Mouse (Mus musculus) E14TG2a.4 (cell line): ENCODE data around the gene Oprl1.

Source experiments
- H3K27me3 ChIP-seq: 2 replicates; pipeline ENCODE4 v1.6.1; 2014; ENCODE audit warnings: low read length, control low read depth; ENCODE audit not compliant: insufficient read depth
- H3K36me3 ChIP-seq: 2 replicates; pipeline ENCODE4 v1.6.1; 2014; ENCODE audit warnings: low read length, control low read depth; ENCODE audit not compliant: insufficient read depth
- H3K4me1 ChIP-seq: replicated peaks from 2 replicates; pipeline ENCODE4 v1.6.1; 2014; ENCODE audit warnings: low read depth, low read length, control low read depth
- H3K4me3 ChIP-seq: replicated peaks from 2 replicates; pipeline ENCODE4 v1.5.1; 2014; ENCODE audit warnings: mild to moderate bottlenecking, low read length
- H3K9me3 ChIP-seq: 2 replicates; pipeline ENCODE4 v1.6.1; 2014; ENCODE audit warnings: low read length, control low read depth
- CTCF ChIP-seq: conservative IDR thresholded peaks from 2 replicates; pipeline ENCODE4 v1.5.1; 2014; ENCODE audit warnings: low read length
- NANOG ChIP-seq: IDR thresholded peaks from 2 replicates; pipeline ENCODE4 v1.6.1; 2014; ENCODE audit warnings: borderline replicate concordance, low read length, mixed read lengths
- POU5F1 ChIP-seq: IDR thresholded peaks from 2 replicates; pipeline ENCODE4 v1.6.1; 2014; ENCODE audit warnings: low read length, borderline replicate concordance

Oprl1 gene

DNA sequence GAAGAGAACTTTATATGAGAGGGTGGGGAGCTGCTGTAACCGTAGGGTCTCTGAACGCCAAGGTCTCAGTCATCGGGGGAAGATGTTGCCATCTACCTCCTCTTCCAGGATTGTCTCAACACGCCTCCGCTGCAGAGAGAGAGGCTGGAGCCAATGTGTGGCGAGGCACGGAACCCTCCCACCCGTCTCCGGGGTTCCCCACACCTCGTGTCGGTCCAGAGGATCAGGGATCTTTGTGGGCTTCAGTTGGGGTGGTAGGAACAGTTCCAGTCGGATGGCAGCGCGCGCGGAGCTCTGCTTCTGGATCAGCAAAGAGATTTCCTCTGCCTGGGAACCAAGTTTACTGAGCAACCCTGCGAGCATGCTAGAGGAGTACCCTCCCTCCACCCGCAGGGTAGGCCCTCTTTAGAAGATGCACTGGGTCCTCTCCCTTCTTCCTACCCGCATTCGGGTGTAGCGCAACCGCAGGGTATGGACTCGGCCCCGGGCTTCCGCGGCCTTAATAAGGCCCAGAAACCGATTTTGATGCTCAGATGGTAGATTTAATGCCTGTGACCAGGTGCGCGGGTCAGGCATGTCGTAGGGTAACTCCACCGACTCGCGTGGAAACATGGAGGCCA lies 17.9 kb upstream of the Oprl1 start:
- TF ChIP-seq CTCF (no peak), POU5F1 (no peak), NANOG (no peak)
- peaks cover 5% of the 10 kb centered on the region for H3K36me3 ChIP-seq
- H3K4me3 ChIP-seq, result peak overlapping the region; percentile 76
- peaks cover 42% of the 10 kb centered on the region for H3K4me1 ChIP-seq
- peaks cover 50% of the 10 kb centered on the region for H3K27me3 ChIP-seq
- no peaks in the 10 kb centered on the region for H3K9me3 ChIP-seq

DNA sequence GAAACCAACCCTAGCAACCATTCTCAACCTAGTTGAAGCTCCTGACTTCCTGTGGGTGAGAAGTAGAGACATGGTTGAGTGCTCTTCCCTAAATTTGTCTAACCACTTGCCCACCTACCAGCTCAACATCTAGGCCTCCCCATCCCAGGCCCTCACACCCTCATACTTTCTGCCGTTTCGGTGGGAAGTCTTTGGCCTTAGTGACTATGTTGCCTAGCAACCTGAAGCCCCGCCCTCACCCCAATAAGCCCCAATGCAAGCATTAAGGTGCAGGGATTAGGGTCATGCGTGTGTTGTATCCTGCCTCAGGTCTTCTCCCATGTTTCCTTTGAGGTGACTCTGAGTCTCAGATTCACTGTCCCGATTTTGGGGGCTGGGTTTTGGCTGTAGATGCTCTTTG lies 16.6 kb upstream of the Oprl1 start, which contains the start of gene Lkaaear1:
Gene Lkaaear1 (minus strand): TSS at position 202 of the 400 bp plus-strand sequence.
- no peaks in the 10 kb centered on the region for H3K36me3 ChIP-seq
- peak within 1 kb of the TSS; percentile 76 for H3K4me3 ChIP-seq
- TF ChIP-seq CTCF (no peak), POU5F1 (no peak), NANOG (no peak)
- no peaks in the 10 kb centered on the region for H3K9me3 ChIP-seq
- H3K27me3 ChIP-seq, result peaks cover 38% of the 10 kb centered on the region
- H3K4me1 ChIP-seq, result peaks cover 31% of the 10 kb centered on the region

DNA sequence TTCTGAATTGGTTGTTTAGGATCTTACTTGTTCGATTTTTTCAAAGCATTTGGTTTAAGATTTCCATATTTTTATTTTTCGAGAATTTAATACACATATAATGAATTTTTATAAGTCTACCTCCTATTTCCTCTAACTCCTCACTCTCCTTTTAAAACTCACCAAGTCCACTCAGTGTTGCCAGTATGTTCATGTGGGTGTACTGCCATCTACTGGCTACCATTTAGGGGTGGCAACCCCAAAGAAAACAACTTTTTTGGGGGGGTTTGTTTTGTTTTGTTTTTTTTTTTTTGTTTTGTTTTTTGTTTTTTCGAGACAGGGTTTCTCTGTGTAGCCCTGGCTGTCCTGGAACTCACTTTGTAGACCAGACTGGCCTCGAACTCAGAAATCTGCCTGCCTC lies 8.1 kb upstream of the Oprl1 start:
- H3K4me1 ChIP-seq, result no peaks in the 10 kb centered on the region
- H3K4me3 ChIP-seq, result no peak overlapping the region
- no peaks in the 10 kb centered on the region for H3K9me3 ChIP-seq
- H3K36me3 ChIP-seq, result no peaks in the 10 kb centered on the region
- 0 out of 2 replicates have a peak, but pooled peaks cover 2% of the 10 kb centered on the region for H3K27me3 ChIP-seq
- TF ChIP-seq CTCF, result peak; percentile 40
- TF ChIP-seq NANOG, result no peak
- TF ChIP-seq POU5F1, result no peak

DNA sequence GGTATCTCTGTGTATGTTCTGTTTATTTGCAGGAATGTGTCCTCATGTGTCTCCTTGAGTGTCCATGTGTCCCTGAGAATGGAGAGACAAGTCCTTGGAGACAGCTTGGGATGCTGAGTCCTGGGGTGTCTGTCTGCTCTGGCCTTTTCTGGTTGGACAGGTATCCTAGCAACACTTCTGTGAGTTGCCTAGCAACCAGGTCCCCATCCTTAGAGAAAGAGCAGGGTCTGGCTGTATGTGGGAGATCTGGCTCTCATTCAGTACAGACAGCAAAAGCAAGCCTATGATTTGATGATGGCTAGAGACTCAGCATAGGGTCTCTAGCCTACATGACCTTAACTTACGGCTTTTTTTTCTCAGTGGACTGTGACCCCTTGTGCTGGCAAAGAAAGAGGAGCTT lies 1.1 kb upstream of the Oprl1 start:
- no peaks in the 10 kb centered on the region for H3K36me3 ChIP-seq
- H3K27me3 ChIP-seq, result peaks cover 10% of the 10 kb centered on the region
- TF ChIP-seq CTCF (no peak), NANOG (no peak), POU5F1 (no peak)
- no peaks in the 10 kb centered on the region for H3K9me3 ChIP-seq
- H3K4me1 ChIP-seq, result peaks cover 12% of the 10 kb centered on the region
- H3K4me3 ChIP-seq, result no peak overlapping the region

DNA sequence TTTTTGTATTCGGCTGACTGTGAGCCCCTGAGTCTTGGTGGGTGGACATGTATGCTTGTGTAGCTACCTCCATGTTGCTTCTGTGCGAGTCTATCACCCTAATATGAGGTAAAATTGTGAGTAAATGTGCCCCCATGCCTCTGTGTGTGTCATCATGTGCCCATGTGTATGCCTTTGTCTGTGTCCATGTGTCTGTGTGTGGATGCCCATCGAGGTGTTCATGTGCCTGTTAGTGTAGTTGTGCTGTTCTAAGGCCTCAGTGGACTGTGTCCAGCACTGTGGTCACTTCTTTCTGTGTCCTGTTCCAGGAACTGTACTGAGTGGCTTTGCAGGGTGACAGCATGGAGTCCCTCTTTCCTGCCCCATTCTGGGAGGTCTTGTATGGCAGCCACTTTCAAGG lies 566 bp downstream of the Oprl1 start:
- no peaks in the 10 kb centered on the region for H3K9me3 ChIP-seq
- H3K27me3 ChIP-seq, result peaks cover 10% of the 10 kb centered on the region
- no peak for TF ChIP-seq POU5F1
- TF ChIP-seq CTCF, result no peak
- TF ChIP-seq NANOG, result no peak
- peaks cover 12% of the 10 kb centered on the region for H3K4me1 ChIP-seq
- H3K4me3 ChIP-seq, result no peak overlapping the region
- H3K36me3 ChIP-seq, result no peaks in the 10 kb centered on the region

DNA sequence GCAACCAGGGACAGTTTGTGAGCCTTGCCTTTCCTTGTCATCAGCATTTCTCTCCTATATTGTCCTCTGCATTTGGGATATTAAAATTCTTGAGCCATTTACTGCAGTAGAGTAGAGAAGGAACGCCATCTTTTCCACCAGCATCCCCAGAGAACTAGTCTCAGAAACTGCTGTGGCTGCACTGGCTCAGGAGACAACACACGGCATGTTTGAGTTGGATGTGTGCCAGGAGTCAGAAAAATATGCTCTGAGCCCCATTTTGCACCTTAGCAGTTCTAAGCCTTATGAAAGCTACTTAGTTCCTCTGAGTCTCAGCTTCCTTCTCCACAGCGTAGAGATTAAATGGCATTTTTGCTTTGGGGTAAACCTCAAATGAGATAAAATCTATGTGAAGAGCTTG lies 2.2 kb downstream of the Oprl1 start:
- Histone ChIP-seq H3K4me1 (peaks cover 12% of the 10 kb centered on the region), H3K36me3 (no peaks in the 10 kb centered on the region), H3K9me3 (no peaks in the 10 kb centered on the region), H3K4me3 (no peak overlapping the region), H3K27me3 (peaks cover 10% of the 10 kb centered on the region)
- TF ChIP-seq NANOG (no peak), POU5F1 (no peak), CTCF (no peak)

DNA sequence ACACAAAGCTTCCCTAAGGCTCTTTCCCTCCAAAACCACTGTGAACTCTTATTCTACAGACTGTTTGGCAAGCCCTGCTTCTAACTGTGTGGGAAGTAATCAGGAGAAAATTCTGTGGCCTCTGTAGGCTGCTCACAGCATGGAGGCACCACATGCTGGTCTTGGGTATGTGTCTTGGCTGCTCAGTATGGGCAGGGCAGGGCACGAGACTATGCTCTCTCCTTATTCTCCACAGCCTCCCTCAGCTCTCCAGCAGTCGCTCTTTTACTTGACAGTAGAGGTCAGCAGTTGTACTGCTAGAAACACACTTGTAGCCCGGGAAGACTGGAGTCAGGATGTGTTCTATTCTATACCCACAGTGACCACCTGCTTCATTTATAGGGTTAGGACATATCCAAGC lies 5.2 kb downstream of the Oprl1 start:
- no peak overlapping the region for H3K4me3 ChIP-seq
- peaks cover 7% of the 10 kb centered on the region for H3K27me3 ChIP-seq
- H3K36me3 ChIP-seq, result no peaks in the 10 kb centered on the region
- peaks cover 7% of the 10 kb centered on the region for H3K4me1 ChIP-seq
- TF ChIP-seq CTCF (no peak), POU5F1 (no peak), NANOG (no peak)
- no peaks in the 10 kb centered on the region for H3K9me3 ChIP-seq

DNA sequence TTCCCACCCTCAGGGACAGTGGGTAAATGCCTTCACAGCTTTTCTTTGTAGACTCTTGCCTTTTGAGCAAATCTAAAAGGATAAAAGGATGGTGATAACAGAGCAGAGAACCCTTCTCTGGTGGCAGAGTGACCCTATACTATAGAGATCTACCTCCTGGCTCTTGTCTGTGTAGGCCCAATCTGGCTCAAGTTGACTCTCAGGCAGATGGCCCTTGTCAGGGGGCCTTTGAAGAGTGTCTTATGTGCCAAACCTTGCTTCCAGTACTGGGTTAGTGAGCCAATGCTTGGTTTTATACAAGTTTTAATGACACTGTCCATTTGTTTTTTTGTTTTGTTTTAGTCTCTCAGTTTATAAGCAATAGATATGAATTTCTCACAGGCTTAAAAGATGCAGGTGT lies 6.4 kb downstream of the Oprl1 start:
- H3K36me3 ChIP-seq, result no peaks in the 10 kb centered on the region
- no peak overlapping the region for H3K4me3 ChIP-seq

DNA sequence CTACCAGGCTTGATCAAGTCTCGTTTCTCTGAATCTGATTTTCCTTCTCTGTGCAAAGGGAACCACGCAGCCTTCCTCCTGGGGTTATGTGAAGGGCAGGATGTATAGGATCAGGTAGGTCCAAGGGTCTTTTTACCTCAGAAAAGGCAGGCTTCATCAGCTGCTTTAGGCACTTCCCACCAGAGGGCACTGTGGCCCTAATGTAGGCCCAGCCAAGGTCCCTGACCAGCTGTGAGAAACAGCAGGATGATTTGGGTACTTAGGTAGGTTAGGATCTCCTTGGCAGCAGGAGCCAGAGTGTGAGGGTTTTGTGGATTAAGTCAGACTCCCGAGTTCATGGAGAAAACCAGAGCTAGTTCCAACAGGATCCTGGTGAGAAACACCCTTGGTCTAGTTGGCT lies 7.4 kb downstream of the Oprl1 start:
- Histone ChIP-seq H3K4me1 (no peaks in the 10 kb centered on the region), H3K36me3 (no peaks in the 10 kb centered on the region), H3K9me3 (no peaks in the 10 kb centered on the region), H3K27me3 (no peaks in the 10 kb centered on the region), H3K4me3 (no peak overlapping the region)
- TF ChIP-seq NANOG (no peak), CTCF (peak; percentile 54)

More for the DNA sequence above, 6.4 kb downstream of the Oprl1 start:
- H3K27me3 ChIP-seq, result no peaks in the 10 kb centered on the region
- H3K9me3 ChIP-seq, result no peaks in the 10 kb centered on the region
- TF ChIP-seq CTCF, result no peak
- no peak for TF ChIP-seq NANOG
- no peak for TF ChIP-seq POU5F1
- no peaks in the 10 kb centered on the region for H3K4me1 ChIP-seq
